Mouse (Mus musculus) forebrain, embryonic 10.5 days (tissue): ENCODE results near the gene Antxr1. TPM values are rescaled to one million over a fixed set of nuclear protein-coding genes. Genes with fewer than 3 reads are reported as not detected.

Experiments
- DNase-seq: peaks from one replicate; pipeline ENCODE4 v3.0.0-alpha.2; 2017; ENCODE audit warnings: low spot score; ENCODE audit errors: extremely low spot score
- H3K27ac ChIP-seq: fragments of 300-500 bp; sonication (generic); 2 replicates; pipeline ENCODE4 v1.5.1; 2016; ENCODE audit warnings: mild to moderate bottlenecking
- H3K27me3 ChIP-seq: fragments of 300-500 bp; sonication (generic); 2 replicates; pipeline ENCODE4 v1.6.1; 2016; ENCODE audit warnings: mild to moderate bottlenecking; ENCODE audit not compliant: poor library complexity, severe bottlenecking
- H3K36me3 ChIP-seq: fragments of 300-500 bp; sonication (generic); replicated peaks from 2 replicates; pipeline ENCODE4 v1.6.1; 2016; ENCODE audit warnings: mild to moderate bottlenecking, moderate library complexity
- H3K4me1 ChIP-seq: fragments of 300-500 bp; sonication (generic); 2 replicates; pipeline ENCODE4 v1.6.1; 2016
- H3K4me3 ChIP-seq: fragments of 300-500 bp; sonication (generic); 2 replicates; pipeline ENCODE4 v1.5.1; 2016; ENCODE audit warnings: mild to moderate bottlenecking, moderate library complexity
- H3K9me3 ChIP-seq: fragments of 300-500 bp; sonication (generic); 2 replicates; pipeline ENCODE4 v1.6.1; 2016; ENCODE audit warnings: mild to moderate bottlenecking, moderate library complexity
- WGBS: fragments of 180-500 bp; shearing (Covaris S2); methylation state at CpG from one replicate; pipeline ENCODE4 v1.1.7; 2016; 5-methylcytosine and 5-hydroxymethylcytosine counted together
- polyA plus RNA-seq: library from polyadenylated mRNA; unstranded; fragments of >200 nt; fragmentation: Nextera tagmentation; extraction: Ambion mirVana; gene quantifications from 2 replicates; pipeline ENCODE4 v1.2.1, GENCODE M21; 2016

Antxr1 gene
- polyA plus RNA-seq, 1 experiment from 2014 or later = 4.3 TPM

DNA sequence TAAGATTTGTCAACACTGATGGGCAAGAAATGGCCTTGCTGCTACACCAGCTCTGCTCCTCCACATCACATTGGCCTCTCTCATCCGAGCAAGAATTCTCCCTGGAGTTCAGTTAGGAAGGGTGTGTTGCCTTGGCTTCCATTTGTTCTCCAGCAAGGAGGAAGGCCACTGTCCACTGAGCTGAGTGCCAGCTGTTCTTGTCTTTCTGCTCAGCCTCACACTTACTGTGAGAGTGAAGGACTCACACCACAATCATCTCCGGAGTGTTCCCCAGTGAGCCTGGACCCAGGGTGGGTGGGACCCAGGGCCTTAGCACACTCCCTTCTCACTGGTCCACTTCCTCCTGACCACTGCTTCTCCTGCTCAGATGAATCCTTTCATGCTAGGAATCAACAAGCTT lies 8.7 kb downstream of the Antxr1 start:
- no peak for DNase-seq
- WGBS = 85% methylated on average over 2 of the region's 2 CpGs
- H3K4me1 ChIP-seq = peaks cover 4% of the 10 kb centered on the region
- no peaks in the 10 kb centered on the region for H3K27me3 ChIP-seq
- H3K27ac ChIP-seq = no peak overlapping the region
- H3K9me3 ChIP-seq = no peaks in the 10 kb centered on the region
- H3K36me3 ChIP-seq = no peaks in the 10 kb centered on the region; the same call in 1 of the 2 replicates
- H3K4me3 ChIP-seq = no peak overlapping the region

DNA sequence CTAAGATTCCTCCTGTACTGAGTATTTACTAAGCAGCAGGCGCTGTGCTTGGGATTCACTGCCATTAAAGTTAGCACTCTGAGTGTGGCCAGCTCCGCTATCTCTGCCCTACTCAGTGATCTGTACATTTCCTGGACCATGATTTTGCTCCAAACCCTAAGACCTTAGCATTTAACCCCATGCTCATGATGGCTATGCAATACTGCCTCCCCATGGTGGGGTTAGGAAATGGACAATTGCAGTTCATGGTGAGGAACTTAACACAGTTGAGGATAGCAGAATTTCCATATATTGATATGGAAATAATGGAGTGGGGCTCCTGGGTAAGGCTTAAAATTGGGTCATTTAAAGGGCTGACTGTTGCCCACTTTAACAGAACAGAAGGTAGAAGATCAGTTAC lies 12.2 kb downstream of the Antxr1 start:
- DNase-seq = no peak
- Histone ChIP-seq H3K36me3 (no peaks in the 10 kb centered on the region; the same call in 1 of the 2 replicates), H3K4me1 (no peaks in the 10 kb centered on the region), H3K27ac (no peak overlapping the region), H3K27me3 (no peaks in the 10 kb centered on the region), H3K9me3 (no peaks in the 10 kb centered on the region), H3K4me3 (no peak overlapping the region)
- 89% methylated on average over 2 of the region's 2 CpGs for WGBS

DNA sequence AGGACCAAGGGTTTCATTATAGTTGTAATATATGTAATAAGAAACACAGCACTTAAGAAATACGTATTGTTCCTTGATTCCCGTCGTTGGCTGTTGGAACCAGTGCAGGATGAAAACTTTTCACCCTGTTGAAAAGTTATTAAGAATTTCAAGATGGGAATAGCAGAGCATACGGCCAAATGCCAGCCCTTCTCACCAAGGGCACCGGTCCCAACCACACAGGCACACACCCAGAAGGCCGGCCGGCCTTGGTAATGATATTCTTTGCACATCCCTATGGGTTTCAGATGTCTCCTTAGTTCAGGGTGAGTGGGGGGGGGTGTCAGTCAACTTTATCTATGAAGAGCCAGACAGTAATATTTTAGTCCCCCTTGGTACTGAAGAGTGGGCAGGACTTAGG lies 17.0 kb downstream of the Antxr1 start:
- Histone ChIP-seq H3K36me3 (no peaks in the 10 kb centered on the region), H3K27me3 (no peaks in the 10 kb centered on the region), H3K9me3 (no peaks in the 10 kb centered on the region), H3K27ac (no peak overlapping the region), H3K4me3 (no peak overlapping the region), H3K4me1 (no peaks in the 10 kb centered on the region)
- no peak for DNase-seq
- WGBS = 97% methylated on average over 7 of the region's 7 CpGs

DNA sequence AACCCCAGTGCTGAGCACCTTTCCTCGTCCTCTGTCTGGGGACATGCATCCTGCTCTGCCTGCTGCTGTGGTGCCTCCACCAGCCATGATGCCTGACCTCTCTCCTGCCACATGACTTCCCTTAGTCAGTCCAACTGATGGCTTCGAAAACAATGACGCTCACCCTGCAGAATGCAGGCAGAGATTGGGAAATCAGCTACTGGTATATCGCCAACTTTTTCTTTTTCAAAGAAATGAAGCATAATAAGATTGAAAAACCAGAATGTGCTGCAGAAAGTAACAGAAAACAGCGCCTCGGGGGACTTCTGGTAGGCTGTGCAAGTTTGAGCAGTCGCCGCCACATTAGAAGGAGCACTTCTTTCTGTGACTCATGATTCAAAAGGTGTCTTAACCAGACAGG lies 18.7 kb downstream of the Antxr1 start:
- no peaks in the 10 kb centered on the region for H3K4me1 ChIP-seq
- no peak for DNase-seq
- WGBS = 94% methylated on average over 8 of the region's 8 CpGs
- no peak overlapping the region for H3K4me3 ChIP-seq
- H3K27ac ChIP-seq = no peak overlapping the region
- peaks cover 2% of the 10 kb centered on the region for H3K36me3 ChIP-seq
- H3K9me3 ChIP-seq = no peaks in the 10 kb centered on the region
- H3K27me3 ChIP-seq = no peaks in the 10 kb centered on the region

DNA sequence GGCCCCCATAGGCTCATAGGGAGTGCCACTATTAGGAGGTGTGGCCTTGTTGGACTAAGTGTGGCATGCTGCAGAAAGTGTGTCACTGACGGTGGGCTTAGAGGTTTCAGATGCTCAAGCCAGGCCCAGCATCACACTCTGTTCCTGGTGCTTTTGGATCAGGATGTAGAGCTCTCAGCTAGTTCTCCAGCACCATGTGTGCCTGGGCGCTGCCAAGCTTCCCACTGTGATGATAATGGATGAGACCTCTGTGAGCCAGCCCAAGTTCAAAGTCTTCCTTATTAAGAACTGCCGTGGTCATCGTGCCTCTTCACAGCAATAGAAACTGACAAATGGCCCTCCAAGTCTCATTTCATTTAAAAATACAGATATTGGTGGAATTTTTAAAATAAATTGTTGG lies 22.9 kb downstream of the Antxr1 start:
- Histone ChIP-seq H3K9me3 (no peaks in the 10 kb centered on the region), H3K27me3 (no peaks in the 10 kb centered on the region), H3K4me3 (no peak overlapping the region), H3K27ac (no peak overlapping the region), H3K36me3 (peaks cover 44% of the 10 kb centered on the region), H3K4me1 (no peaks in the 10 kb centered on the region)
- WGBS = 89% methylated on average over 4 of the region's 4 CpGs
- DNase-seq = no peak

DNA sequence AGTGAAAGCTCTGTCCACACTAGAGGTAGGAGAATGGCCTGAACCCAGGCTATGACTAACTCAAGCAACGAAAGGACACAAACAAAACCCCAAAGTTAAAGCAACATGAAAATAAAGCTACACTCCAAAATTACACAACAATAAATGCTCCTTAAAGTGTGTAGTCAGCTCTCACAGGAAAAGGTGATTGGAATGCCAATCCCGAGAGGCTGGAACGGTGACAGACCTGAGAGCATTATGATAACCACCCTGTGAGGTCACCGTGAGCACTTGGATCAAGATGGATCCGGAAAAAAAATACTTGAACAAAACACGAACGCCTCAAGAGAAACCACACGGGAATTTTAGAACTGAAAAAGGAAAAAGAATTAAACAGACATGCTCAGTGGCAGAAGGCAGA lies 31.1 kb downstream of the Antxr1 start:
- Histone ChIP-seq H3K4me3 (no peak overlapping the region), H3K27me3 (no peaks in the 10 kb centered on the region), H3K36me3 (peaks cover 37% of the 10 kb centered on the region), H3K27ac (no peak overlapping the region), H3K9me3 (no peaks in the 10 kb centered on the region), H3K4me1 (peaks cover 22% of the 10 kb centered on the region)
- DNase-seq = no peak
- 92% methylated on average over 8 of the region's 8 CpGs for WGBS

DNA sequence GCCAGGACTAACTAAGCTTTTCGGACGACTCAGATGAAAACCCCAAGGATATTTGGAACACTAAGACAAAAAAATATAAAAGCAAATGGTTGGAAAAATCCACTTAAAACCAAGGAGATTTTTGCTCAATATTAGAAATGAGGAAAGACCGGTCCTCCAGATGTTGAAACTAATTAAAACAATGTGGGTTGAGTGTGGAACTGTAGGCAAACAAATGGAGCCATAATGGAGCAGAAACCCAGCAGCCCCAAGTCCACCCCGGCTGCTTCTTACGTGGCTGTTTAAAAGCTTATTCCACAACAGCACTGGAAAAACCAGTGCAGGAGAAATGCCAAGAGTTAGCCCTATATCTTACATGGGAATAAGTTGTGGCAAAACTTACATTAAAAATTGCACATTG lies 32.9 kb downstream of the Antxr1 start:
- Histone ChIP-seq H3K4me1 (peaks cover 22% of the 10 kb centered on the region), H3K27ac (no peak overlapping the region), H3K27me3 (no peaks in the 10 kb centered on the region), H3K36me3 (peaks cover 19% of the 10 kb centered on the region), H3K4me3 (no peak overlapping the region), H3K9me3 (no peaks in the 10 kb centered on the region)
- no peak for DNase-seq
- 74% methylated on average over 5 of the region's 5 CpGs for WGBS

DNA sequence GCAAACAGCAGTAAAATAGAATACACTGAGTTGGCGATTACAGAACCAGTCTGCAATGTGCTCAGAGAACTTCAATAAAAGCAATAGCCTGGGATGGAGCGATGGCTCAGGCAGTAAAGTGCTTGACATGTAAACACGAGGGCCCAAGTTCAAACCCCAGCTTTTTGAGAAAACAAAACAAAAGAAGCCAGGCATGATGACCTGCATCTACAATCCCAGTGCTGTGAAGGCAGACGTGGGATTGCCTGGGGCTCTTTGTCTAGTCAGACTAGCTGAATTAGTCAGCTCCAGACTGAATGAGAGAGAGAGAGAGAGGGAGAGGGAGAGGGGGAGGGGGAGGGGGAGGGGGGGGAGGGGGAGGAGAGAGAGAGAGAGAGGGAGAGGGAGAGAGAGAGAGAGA lies 33.6 kb downstream of the Antxr1 start:
- Histone ChIP-seq H3K27me3 (no peaks in the 10 kb centered on the region), H3K36me3 (peaks cover 12% of the 10 kb centered on the region), H3K4me3 (no peak overlapping the region), H3K4me1 (peaks cover 22% of the 10 kb centered on the region), H3K9me3 (no peaks in the 10 kb centered on the region), H3K27ac (no peak overlapping the region)
- WGBS = 51% methylated on average over 4 of the region's 4 CpGs
- no peak for DNase-seq

DNA sequence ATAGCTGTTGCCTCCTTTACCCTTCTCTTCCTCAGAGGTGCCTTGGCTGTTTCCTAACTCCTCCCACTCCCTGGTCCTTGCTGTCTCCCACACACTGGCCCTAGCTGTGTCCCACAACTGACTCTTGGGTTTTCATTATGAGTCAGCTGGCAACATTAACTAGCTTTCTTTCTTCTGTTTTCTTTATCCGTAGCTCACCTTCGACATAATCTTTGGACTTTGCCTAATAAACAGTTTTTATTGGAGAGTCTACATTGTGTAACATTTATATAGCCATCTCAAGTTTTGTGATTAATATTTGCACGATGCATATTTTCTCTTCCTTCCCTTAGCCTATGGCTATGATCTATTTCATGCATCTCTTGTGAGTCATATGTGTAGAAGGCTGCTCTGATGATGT lies 40.7 kb downstream of the Antxr1 start:
- Histone ChIP-seq H3K4me3 (no peak overlapping the region), H3K27me3 (no peaks in the 10 kb centered on the region), H3K27ac (no peak overlapping the region), H3K36me3 (no peaks in the 10 kb centered on the region; the same call in 1 of the 2 replicates), H3K4me1 (no peaks in the 10 kb centered on the region), H3K9me3 (peaks cover 5% of the 10 kb centered on the region; the same call in 1 of the 2 replicates)
- no peak for DNase-seq
- 93% methylated on average over 3 of the region's 3 CpGs for WGBS

DNA sequence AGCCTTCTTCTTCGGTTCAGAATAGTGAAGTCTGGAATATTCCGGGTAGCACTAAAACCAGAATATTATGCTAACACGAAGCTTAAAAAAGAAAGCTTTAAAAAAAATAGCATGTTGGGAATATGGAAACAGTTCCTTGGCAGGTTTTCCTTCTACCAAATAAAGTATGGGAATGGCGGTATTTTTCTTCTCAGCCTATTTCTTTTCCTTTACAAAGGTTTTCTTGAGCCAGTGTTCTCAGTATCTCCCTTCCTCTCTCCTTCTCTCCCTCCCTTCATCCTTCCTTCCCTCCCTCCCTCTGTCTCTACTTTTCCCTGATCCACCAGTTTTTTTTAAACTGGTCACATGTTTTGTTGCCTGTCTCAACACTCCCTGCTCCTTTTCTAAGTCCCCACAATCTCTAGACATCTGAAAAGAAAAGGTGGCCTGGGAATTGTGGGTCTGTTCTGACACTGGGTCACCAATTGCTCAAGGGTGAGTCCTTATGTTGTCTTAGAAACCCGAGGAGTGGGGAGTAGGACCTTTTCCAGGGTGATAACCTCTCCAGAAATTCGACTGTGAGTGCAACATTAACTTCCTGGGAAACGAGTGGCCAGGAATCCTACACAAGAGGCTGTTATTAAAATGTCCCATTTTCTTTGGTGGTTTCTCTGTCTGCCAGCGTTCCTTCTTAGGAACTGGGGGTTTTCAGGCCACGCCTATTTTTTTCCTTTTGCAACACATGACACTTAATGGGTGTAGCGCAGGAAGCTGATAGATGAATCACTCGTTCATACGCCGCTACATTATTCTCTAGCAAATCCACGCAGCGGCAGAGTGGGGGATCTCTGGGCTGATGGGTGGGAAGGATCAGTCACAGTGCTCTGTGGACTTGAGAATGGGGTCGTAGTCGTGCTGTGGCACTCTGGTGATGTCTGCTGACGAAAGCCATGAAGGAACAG lies 42.4 kb downstream of the Antxr1 start:
- DNase-seq = no peak
- H3K27me3 ChIP-seq = no peaks in the 10 kb centered on the region
- H3K36me3 ChIP-seq = no peaks in the 10 kb centered on the region; the same call in 1 of the 2 replicates
- H3K4me3 ChIP-seq = no peak overlapping the region
- H3K4me1 ChIP-seq = no peaks in the 10 kb centered on the region
- no peak overlapping the region for H3K27ac ChIP-seq
- 88% methylated on average over 18 of the region's 18 CpGs for WGBS
- peaks cover 5% of the 10 kb centered on the region; the same call in 1 of the 2 replicates for H3K9me3 ChIP-seq

DNA sequence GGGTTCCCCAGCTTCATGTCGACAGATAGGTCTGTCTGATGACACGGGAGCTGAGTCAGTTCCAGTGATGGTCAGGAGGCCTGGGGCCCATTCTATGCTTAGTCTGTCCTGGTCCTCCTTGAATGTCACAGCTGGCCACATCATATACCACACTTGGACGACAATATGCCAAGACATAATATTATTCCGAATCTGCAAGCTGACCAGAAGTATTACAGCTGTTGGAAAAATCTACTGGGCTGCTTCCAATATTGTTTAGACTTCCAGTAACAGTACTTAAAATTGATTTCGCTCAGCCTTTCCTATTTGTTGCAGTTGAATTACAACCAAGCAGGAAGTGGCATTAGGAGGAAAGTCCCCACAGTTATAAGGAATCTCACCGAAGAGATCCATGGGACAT lies 48.4 kb downstream of the Antxr1 start:
- WGBS = 90% methylated on average over 6 of the region's 6 CpGs
- no peak for DNase-seq
- peaks cover 5% of the 10 kb centered on the region; the same call in 1 of the 2 replicates for H3K9me3 ChIP-seq
- peaks cover 37% of the 10 kb centered on the region for H3K36me3 ChIP-seq
- H3K27me3 ChIP-seq = no peaks in the 10 kb centered on the region
- H3K4me3 ChIP-seq = no peak overlapping the region
- no peaks in the 10 kb centered on the region for H3K4me1 ChIP-seq
- no peak overlapping the region for H3K27ac ChIP-seq

DNA sequence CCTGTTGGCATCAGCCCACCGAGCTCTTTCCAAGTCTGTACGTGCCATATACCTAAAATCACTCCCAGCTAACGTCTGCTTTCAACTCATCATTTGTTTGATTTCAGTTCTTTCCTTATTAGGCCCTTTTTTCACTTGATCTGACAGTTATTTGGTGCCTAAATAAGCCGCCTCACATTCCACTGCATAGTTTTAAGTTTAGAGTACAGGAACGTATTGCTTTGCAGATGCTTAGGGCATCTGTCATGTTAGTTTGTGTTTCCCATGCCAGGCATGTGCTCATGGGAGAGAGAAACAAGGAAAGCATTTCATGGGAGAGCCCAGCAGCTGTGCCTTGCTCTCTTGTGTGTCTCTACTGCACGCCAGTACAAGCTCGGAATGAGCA lies 50.3 kb downstream of the Antxr1 start:
- H3K27ac ChIP-seq = no peak overlapping the region
- H3K4me3 ChIP-seq = no peak overlapping the region
- H3K36me3 ChIP-seq = peaks cover 41% of the 10 kb centered on the region
- H3K9me3 ChIP-seq = no peaks in the 10 kb centered on the region
- no peaks in the 10 kb centered on the region for H3K4me1 ChIP-seq
- 94% methylated on average over 7 of the region's 7 CpGs for WGBS
- no peak for DNase-seq
- no peaks in the 10 kb centered on the region for H3K27me3 ChIP-seq

DNA sequence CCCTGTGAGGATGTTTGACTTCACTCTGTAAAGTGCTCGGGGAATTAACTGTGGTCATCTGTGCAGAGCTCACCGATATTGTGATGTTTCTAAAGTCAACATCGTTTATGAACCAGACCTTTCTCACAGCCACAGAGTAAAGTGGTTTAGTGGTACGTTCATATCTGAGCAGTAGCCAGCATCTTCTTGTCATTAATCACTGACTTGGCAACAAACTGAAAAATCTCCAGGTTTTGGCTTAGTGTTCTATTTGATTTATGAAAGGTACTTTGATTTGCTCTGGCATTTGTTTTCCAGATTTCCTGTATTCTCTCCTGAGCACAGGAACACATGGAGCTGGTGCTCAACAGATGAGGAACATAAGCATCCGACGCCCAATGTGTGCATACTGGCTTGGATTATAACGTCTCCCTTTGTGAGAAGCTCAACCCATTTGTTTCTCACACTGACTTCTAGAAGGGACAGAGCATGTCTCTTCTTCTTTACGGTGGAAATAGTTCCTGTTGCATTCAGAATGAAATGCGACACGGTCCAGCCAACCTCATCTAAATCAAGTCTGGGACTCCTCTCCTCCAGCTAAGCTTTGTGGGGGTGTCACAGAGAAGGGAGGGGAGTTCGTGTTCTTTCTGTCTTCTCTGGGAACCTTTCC lies 50.8 kb downstream of the Antxr1 start:
- no peaks in the 10 kb centered on the region for H3K9me3 ChIP-seq
- DNase-seq = no peak
- H3K4me3 ChIP-seq = no peak overlapping the region
- no peak overlapping the region for H3K27ac ChIP-seq
- WGBS = 95% methylated on average over 11 of the region's 11 CpGs
- H3K27me3 ChIP-seq = no peaks in the 10 kb centered on the region
- H3K36me3 ChIP-seq = peaks cover 41% of the 10 kb centered on the region
- H3K4me1 ChIP-seq = no peaks in the 10 kb centered on the region
